Mouse (Mus musculus) NIH3T3 (cell line): Measurements from ENCODE around the gene March2.
A peak's percentile ranks its signal among the peaks of the same experiment; 100 is the strongest.

Source experiments
- DNase-seq: peaks from one replicate; pipeline ENCODE4 v3.0.0-alpha.2; 2012; ENCODE audit warnings: low read depth

The March2 gene

GRCm38 (mm10) chr17:33717982-33718381 is 488 bp downstream of the March2 start:
- DNase-seq: no peak

- no peak for DNase-seq
Observed at GRCm38 (mm10) chr17:33717246-33717645, 1.2 kb downstream of the March2 start.

- no peak for DNase-seq
Observed at GRCm38 (mm10) chr17:33714779-33715178, 3.7 kb downstream of the March2 start.

- DNase-seq: no peak
Observed at GRCm38 (mm10) chr17:33713271-33713670, 5.2 kb downstream of the March2 start.

- no peak for DNase-seq
Observed at GRCm38 (mm10) chr17:33709834-33710233, 8.6 kb downstream of the March2 start.

GRCm38 (mm10) chr17:33703091-33703490 is 15.4 kb downstream of the March2 start:
- no peak for DNase-seq

GRCm38 (mm10) chr17:33702178-33702577 is 16.3 kb downstream of the March2 start:
- DNase-seq: no peak

- peak; percentile 61 for DNase-seq
Observed at GRCm38 (mm10) chr17:33695471-33695870, 23.0 kb downstream of the March2 start.

GRCm38 (mm10) chr17:33686760-33687159 is 31.7 kb downstream of the March2 start, which contains the start of gene Hnrnpm:
Gene Hnrnpm (minus strand): TSS chr17:33686860.
- DNase-seq: no peak

- peak; percentile 99 for DNase-seq
Observed at GRCm38 (mm10) chr17:33685249-33685653, 33.2 kb downstream of the March2 start.

GRCm38 (mm10) chr17:33684671-33685231 is 33.7 kb downstream of the March2 start:
- DNase-seq: peak; percentile 79

- DNase-seq: no peak
Observed at GRCm38 (mm10) chr17:33681767-33682166, 36.7 kb downstream of the March2 start.

GRCm38 (mm10) chr17:33678771-33679170 is 39.7 kb downstream of the March2 start:
- DNase-seq: peak; percentile 13

GRCm38 (mm10) chr17:33676086-33676485 is 42.4 kb downstream of the March2 start:
- DNase-seq: no peak

- peak; percentile 50 for DNase-seq
Observed at GRCm38 (mm10) chr17:33675452-33675851, 43.0 kb downstream of the March2 start.

- DNase-seq: no peak
Observed at GRCm38 (mm10) chr17:33673837-33674236, 44.6 kb downstream of the March2 start.

GRCm38 (mm10) chr17:33669681-33670080 is 48.8 kb downstream of the March2 start:
- no peak for DNase-seq

GRCm38 (mm10) chr17:33666813-33667212 is 51.7 kb downstream of the March2 start:
- no peak for DNase-seq

- no peak for DNase-seq
Observed at GRCm38 (mm10) chr17:33649781-33650475, 68.5 kb downstream of the March2 start.

GRCm38 (mm10) chr17:33645073-33645472 is 73.4 kb downstream of the March2 start:
- DNase-seq: no peak

- no peak for DNase-seq
Observed at GRCm38 (mm10) chr17:33644068-33644467, 74.4 kb downstream of the March2 start.

- DNase-seq: no peak
Observed at GRCm38 (mm10) chr17:33639743-33640142, 78.7 kb downstream of the March2 start.

GRCm38 (mm10) chr17:33637516-33638276 is 80.8 kb downstream of the March2 start, which contains the start of gene Pram1:
Gene Pram1 (plus strand): TSS chr17:33638056.
- no peak for DNase-seq
